Mouse (Mus musculus) lung, adult 18-20 months (tissue): Measurements from ENCODE around the gene Gpnmb.
A peak's percentile ranks its signal among the peaks of the same experiment; 100 is the strongest.

Source experiments
- DNase-seq, 2 experiments: peaks; one replicate each; pipeline ENCODE4 v3.0.0; 2022; ENCODE audit warnings: mixed read lengths in 2 of 2

Gene Gpnmb

DNA sequence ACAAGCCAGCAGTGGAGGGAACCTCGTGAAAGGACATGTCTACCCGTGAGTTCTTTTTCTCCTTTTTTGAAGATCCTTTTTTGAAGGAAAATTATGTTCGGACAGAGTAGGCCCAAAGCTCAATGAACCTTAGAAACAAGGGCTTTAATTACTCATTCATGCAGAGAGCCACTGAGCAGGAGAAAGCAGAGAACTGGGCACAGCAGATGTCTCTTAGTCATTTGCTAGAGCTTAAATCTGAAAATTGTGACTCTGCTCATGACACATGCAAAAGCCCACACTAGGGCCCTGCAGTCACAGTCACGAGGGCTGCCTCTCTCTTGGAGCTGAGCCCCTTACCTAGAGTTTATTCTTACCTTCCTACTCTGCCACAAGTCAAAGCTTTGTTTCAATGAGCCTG lies 3.6 kb upstream of the Gpnmb start:
- DNase-seq, result no peak

DNA sequence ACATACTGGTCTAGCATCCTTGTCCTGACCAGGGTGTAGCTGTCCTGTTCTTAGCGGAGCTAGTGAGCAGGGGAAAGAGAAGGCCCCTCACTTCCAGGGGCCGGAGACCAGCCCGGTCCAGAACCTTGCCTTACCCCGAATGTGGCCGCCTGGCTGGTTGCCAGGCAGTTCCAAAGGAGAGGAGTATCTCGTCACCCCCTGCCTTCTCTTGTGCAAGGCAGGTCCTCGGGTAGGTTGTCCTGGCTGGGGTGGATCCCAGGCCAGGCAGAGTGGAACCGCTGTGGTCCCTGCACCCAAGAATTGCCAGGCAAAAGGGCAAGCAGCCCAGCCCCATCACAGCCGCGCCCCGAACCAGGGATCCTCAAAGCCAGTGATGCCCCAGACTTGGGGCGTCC lies 919 bp downstream of the Gpnmb start:
- DNase-seq, result peak in 1 of 2 experiments; percentile 14

DNA sequence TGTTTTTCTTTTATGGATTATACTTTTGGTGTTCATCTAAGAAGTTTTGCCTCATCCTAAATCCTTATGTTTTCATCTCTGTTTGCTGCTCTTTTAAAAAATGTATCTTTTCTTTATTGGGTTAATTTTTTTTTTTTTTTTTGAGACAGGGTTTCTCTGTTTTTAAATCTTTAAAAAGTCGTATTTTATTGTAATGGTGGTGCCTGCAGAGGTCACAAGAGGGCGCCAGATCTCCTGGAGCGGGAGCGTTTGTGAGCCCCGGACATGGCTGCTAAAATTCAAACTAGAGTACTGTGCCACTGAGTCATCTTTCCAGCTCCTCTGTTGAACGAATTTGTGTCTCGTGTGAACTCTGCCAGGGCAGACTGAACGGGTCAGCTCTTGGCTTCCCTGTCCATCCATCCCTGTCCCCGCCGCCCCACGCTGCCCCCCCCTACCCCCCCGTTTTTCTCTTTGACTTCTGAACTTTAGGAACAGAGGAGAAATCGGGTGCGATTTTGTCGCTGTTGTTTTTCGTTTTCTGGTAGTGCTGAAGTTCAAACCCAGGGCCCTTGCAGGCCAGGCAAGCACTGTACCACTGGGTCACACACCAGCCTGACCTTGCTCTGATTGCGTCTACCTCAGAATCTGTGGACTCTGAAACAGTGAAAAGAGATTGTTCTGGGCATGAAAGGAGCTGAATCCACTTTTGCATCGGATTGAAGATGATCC lies 3.3 kb downstream of the Gpnmb start:
- DNase-seq, result peak; percentile 44 to 47

GRCm38 (mm10) chr6:49046502-49046901 lies 10.2 kb downstream of the Gpnmb start:
- no peak for DNase-seq

GRCm38 (mm10) chr6:49046976-49047375 lies 10.6 kb downstream of the Gpnmb start:
- DNase-seq, result no peak

DNA sequence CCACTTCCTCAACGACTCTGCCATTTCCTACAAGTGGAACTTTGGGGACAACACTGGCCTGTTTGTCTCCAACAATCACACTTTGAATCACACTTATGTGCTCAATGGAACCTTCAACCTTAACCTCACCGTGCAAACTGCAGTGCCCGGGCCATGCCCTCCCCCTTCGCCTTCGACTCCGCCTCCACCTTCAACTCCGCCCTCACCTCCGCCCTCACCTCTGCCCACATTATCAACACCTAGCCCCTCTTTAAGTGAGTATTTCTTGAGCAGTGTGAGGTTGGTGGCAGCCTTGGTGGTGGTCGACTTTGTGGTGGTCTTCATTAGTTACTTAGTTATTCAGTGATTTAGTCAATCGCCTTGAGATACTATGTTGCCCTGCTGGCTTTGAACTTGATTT lies 11.5 kb downstream of the Gpnmb start:
- no peak for DNase-seq

DNA sequence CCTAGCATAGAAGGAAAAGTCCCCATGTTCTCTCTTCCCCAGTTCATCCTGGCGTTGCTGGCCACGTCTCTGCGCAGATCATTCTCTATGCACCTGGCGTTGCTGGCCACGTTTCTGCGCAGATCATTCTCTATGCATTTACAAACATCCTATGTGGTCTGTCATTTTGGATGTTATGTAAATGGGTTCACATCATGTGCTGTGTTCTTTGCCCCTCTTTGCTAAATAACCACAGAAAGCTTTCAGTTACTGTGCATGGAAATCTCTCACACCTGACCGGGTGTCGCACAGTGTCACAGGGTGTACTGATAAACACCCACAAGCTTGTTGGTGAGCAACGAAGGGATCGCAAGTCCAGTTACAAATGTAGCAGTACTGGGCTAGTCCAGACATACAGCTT lies 12.0 kb downstream of the Gpnmb start:
- DNase-seq, result no peak

- no peak for DNase-seq
These were observed 14.5 kb downstream of the Gpnmb start for GRCm38 (mm10) chr6:49050677-49051410.

DNA sequence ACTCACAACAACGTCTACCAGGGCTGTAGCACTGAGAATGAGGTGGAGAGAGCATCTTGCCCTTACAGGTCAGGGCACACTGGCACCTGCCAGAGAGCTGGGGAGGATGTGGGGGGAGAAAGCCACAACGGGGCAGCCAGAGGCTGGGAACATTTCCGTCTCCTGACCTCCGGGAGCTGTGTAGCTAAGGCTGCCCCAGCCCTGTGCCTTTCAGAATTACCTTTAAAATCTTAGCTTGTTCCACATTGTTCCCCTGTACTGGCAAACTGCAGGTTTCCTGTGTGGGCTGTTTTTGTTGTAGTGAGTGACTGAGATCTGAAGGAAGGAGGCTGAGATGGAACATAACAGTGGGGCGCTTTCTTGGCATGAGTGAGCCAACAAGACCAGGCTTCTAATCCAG lies 15.8 kb downstream of the Gpnmb start:
- DNase-seq, result no peak

DNA sequence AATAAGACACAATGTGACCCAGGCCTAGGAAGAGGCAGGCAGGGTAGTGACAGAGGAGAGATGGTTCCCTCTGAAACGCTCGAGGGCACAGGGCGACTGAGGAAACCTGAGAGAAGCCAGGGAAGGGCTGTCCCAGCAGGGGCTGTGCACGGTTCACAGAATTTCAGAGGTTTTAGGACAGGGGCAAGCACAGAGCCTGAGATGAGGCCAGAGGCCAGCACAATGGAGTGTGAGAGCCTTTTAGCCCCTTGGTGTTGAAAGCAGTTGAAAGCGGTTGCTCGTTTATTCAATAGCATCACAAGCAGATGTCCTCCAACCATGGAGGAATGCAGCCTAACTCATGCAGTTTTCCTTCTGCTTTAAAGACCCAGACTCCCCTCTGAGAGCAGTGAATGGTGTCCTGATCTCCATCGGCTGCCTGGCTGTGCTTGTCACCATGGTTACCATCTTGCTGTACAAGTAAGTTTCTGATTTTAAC lies 18.9 kb downstream of the Gpnmb start:
- DNase-seq, result no peak

DNA sequence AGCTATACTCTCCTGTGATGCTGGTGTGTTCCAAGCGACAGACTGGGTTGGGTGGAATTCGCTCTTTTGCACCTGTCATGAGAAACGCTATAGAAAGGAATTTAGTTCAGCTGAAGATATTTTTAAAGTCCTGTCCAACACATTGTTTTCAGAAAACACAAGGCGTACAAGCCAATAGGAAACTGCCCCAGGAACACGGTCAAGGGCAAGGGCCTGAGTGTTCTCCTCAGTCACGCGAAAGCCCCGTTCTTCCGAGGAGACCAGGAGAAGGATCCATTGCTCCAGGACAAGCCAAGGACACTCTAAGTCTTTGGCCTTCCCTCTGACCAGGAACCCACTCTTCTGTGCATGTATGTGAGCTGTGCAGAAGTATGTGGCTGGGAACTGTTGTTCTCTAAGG lies 19.7 kb downstream of the Gpnmb start:
- DNase-seq, result no peak

DNA sequence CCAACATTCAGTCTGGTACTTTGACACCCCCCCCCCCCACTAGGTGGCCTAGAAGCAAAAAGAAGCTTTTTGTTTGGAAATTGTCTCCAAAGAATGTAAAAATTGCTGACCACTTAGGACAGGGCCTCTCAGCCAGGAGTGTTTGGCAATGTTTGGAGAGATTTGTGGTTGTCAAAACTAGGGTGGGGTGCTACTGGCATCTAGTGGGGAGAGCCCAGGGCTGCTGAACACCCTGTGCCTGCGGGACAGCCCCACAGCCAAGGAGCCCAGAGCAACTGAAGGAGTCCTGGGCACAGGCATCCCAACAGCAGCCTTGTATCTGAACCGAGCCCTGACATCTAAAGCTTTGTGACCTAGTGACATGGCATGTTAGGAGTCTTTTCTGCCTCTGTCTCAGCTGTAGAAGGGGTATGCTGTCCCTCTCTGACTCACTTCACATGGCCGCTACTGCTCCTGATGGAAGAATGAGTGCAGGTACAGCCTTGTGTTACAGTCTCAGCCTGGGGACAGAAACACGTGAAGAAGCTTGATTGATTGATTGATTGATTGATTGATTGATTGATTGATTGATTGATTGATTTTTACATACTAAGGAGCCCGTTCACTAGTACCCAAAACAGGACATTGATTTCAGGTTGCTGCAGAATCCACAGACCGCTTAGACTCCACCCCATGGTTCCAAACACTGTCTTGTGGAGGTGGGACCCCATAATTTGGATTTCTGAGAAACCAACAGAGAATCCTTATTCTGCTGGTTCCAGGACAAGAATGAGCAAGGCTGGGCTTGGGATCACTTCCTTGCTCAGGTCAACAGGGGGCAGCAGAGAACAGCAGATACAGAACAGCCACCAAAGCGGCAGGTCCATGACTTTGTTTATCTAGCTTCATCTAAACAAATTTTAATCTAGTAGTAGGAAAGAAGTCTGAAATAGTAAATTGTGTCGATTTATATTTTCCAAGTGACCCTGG lies 21.0 kb downstream of the Gpnmb start:
- DNase-seq, result peak; percentile 43 to 61

DNA sequence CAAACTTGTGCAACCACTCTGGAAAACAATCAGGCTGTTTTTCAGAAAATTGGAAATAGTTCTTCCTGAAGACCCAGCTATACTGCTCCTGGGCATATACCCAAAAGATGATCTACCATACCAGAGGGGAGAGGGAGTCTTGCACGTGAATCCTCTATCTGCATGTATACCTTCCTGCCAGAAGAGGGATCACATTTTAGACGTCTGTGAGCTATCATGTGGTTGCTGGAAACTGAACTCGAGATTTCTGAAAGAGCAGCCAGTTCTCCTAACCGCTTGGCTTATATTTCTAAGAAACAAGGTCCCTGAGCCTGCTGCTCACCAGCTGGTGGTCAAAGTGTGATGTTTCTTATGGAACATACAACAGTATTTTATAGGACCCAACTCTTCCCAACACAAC lies 32.0 kb downstream of the Gpnmb start:
- DNase-seq, result no peak

- DNase-seq, result peak; percentile 96
These were observed 37.2 kb downstream of the Gpnmb start, which contains the start of gene Malsu1 for GRCm38 (mm10) chr6:49073304-49074116. TSS of gene Malsu1 (plus strand) at chr6:49073795.

DNA sequence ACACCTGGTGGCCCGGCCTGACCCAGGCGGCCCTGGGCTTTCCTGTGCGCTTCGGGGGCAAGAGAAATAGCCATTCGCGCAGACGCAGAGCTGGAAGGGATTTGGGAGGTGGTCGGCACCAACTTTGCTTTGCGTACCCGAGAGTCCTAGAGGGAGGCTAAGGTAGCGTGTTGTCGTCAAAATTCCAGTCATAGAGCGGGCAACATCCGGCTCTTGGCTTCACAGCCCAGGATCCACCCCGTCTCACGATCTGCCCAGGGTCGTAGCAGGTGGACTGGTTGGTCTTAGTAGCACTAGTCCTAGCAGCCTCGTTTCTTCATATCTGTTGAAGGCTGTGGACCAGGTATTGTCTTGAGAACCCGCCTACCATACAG lies 37.8 kb downstream of the Gpnmb start:
- peak; percentile 2 to 17 for DNase-seq

GRCm38 (mm10) chr6:49077894-49078293 lies 41.5 kb downstream of the Gpnmb start:
- no peak for DNase-seq

- no peak for DNase-seq
These were observed 43.0 kb downstream of the Gpnmb start for GRCm38 (mm10) chr6:49079313-49079712.

- DNase-seq, result no peak
These were observed 46.7 kb downstream of the Gpnmb start for GRCm38 (mm10) chr6:49083008-49083407.

DNA sequence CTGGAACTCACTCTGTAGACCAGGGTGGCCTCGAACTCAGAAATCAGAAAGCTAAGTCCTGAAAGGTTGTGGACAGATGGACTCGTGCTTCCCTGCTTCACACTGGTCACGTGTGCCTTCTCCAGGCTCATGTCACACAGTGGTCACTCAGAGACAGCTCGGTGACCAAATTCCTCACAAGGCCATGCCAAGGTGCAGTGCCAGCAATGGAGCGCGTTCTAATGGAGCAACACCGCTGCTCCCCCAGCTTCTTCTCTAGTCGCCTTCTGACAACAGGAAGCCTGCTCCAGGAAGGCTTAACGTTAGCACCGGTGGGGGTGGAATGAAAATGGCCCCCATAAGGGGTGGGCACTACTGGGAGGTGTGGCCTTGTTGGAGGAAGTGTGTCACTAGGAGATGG lies 58.6 kb downstream of the Gpnmb start:
- no peak for DNase-seq

GRCm38 (mm10) chr6:49096421-49096820 lies 60.1 kb downstream of the Gpnmb start:
- DNase-seq, result peak; percentile 71

DNA sequence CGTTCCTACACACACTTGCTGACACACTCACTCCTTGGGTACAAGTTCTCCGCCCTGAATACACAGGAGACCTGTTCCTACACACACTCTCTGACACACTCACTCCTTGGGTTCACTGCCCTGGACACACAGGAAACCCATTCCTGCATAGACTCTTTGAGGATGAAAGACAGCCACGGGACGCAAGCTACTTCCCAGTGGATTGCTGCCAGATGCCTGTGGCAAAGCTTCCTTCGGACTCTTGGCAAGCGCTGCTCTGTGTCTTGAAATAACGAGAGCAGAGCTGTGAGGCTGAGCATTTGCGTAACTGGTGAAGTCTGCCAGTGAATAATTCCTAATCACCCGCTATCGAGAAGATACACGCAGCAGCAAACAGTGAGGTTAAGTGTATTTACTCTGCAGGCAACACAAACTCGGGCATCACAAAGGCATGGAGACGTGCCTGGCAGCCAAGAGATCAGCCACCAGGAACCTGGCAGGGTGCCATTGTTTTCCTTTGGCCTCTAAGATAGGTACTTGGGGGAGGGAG lies 60.7 kb downstream of the Gpnmb start:
- DNase-seq, result peak; percentile 87 to 91

GRCm38 (mm10) chr6:49097596-49098110 lies 61.3 kb downstream of the Gpnmb start:
- DNase-seq, result peak in 1 of 2 experiments; percentile 9
